Mouse (Mus musculus) limb, embryonic 13.5 days (tissue): ENCODE data around the gene Abcc4. TPM values are rescaled to one million over a fixed set of nuclear protein-coding genes. Genes with fewer than 3 reads are reported as not detected.
A peak's percentile ranks its signal among the peaks of the same experiment; 100 is the strongest.

Experiments
- ATAC-seq: fragments of 200-750 bp; cut with Nextera tagmentation; 2 replicates; pipeline ENCODE4 v1.8.0; 2017; ENCODE audit warnings: low read depth, moderate number of reproducible peaks, moderate TSS enrichment; ENCODE audit not compliant: low FRiP score
- H3K27ac ChIP-seq: fragments of 300-500 bp; sonication (generic); 2 replicates; pipeline ENCODE4 v1.5.1; 2015; ENCODE audit warnings: inconsistent platforms, mild to moderate bottlenecking, moderate library complexity
- H3K27me3 ChIP-seq: fragments of 300-500 bp; sonication (generic); 2 replicates; pipeline ENCODE4 v1.6.1; 2015; ENCODE audit warnings: mild to moderate bottlenecking, inconsistent platforms
- H3K36me3 ChIP-seq: fragments of 300-500 bp; sonication (generic); 2 replicates; pipeline ENCODE4 v1.6.1; 2015; ENCODE audit warnings: inconsistent platforms, mild to moderate bottlenecking, moderate library complexity
- H3K4me1 ChIP-seq: fragments of 300-500 bp; sonication (generic); 2 replicates; pipeline ENCODE4 v1.6.1; 2015; ENCODE audit warnings: inconsistent platforms
- H3K4me2 ChIP-seq: fragments of 300-500 bp; sonication (generic); replicated peaks from 2 replicates; pipeline ENCODE4 v1.6.1; 2015; ENCODE audit warnings: inconsistent platforms, mild to moderate bottlenecking, moderate library complexity
- H3K4me3 ChIP-seq: fragments of 300-500 bp; sonication (generic); 2 replicates; pipeline ENCODE4 v1.5.1; 2015; ENCODE audit warnings: moderate library complexity, mild to moderate bottlenecking, inconsistent platforms
- H3K9ac ChIP-seq: fragments of 300-500 bp; sonication (generic); 2 replicates; pipeline ENCODE4 v1.6.1; 2015; ENCODE audit warnings: mild to moderate bottlenecking, inconsistent platforms
- H3K9me3 ChIP-seq: fragments of 300-500 bp; sonication (generic); 2 replicates; pipeline ENCODE4 v1.6.1; 2016; ENCODE audit warnings: inconsistent platforms
- WGBS: fragments of 180-500 bp; shearing (Covaris S2); methylation state at CpG from one replicate; pipeline ENCODE4 v1.1.7; 2015; 5-methylcytosine and 5-hydroxymethylcytosine counted together
- polyA plus RNA-seq: library from polyadenylated mRNA; unstranded; fragments of >200 nt; fragmentation: Nextera tagmentation; extraction: Ambion mirVana; gene quantifications from 2 replicates; pipeline ENCODE4 v1.2.1, GENCODE M21; 2015

Abcc4 gene
- polyA plus RNA-seq, 1 experiment from 2014 or later: 1.4 TPM

DNA sequence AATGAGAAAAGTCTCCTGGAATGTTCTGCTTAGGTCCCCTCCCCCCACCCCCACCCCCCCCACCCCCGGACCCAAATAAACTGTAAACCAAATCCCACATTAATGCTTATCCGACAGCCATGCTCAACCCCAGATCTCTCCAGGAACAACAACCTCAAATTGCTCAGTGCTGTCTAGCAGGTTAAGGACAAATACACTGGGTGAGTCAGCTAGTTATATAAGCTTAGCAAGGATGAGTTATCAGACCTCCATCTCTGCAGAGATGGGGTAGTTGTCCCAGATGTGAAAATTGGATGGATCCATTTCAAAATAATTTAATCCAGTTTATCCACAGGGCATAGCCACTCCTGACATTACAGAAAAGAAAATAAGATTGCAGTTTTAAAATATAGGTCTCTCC is 210.6 kb downstream of the Abcc4 start:
- Histone ChIP-seq H3K4me1 (peaks cover 4% of the 10 kb centered on the region; the same call in 1 of the 2 replicates), H3K4me3 (no peak overlapping the region), H3K27ac (no peak overlapping the region), H3K4me2 (no peak overlapping the region), H3K9me3 (peaks cover 6% of the 10 kb centered on the region; the same call in 1 of the 2 replicates), H3K9ac (no peak overlapping the region), H3K27me3 (peaks cover 3% of the 10 kb centered on the region; the same call in 1 of the 2 replicates), H3K36me3 (no peaks in the 10 kb centered on the region)
- no peak for ATAC-seq
- WGBS: 60% methylated on average over 2 of the region's 2 CpGs

DNA sequence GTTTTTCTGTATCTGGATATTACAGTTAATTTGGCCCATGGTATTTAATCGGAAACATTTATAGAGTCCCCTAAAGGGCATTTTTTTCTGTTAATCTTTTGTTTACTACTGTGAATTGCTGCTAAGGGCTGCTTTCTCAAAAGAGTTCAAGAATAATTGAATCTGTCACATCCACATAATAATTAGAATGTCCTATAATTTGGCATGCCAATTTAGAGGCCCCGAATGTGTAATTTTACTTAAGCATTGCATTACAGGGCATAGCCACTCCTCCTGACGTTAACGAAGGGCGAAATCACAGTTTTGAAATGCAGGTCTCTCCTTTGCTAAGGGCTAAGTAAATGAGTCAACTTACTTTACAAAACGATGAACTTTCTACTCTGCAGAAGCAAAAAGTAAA is 214.3 kb downstream of the Abcc4 start:
- Histone ChIP-seq H3K27ac (no peak overlapping the region), H3K36me3 (no peaks in the 10 kb centered on the region), H3K9me3 (peaks cover under 1% of the 10 kb centered on the region; the same call in 1 of the 2 replicates), H3K27me3 (peaks cover 9% of the 10 kb centered on the region), H3K4me2 (peak overlapping the region; percentile 14; the same call in 1 of the 2 replicates), H3K4me3 (no peak overlapping the region), H3K4me1 (peaks cover 4% of the 10 kb centered on the region; the same call in 1 of the 2 replicates), H3K9ac (no peak overlapping the region)
- no peak for ATAC-seq
- WGBS: 55% methylated on average over 6 of the region's 6 CpGs

DNA sequence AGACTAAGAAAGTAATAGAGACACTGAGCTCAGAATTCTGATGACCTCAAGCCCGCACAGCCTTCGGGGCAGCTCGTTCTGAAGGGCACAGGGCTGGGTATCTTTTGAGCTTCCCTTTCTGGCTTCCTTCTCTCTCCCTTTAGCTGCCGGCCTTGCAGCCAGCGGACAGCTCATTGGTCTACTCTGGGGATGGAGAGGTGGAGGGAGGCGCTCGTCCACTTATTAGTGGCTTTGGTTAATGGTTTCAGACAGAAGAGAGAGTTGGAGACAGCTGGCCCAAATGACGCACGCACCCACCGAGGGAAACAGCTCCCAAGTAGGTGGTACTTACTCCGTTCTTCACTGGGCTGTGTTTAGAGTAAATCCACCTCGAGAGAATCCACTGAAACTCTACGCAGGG is 214.7 kb downstream of the Abcc4 start:
- Histone ChIP-seq H3K4me1 (peaks cover 4% of the 10 kb centered on the region; the same call in 1 of the 2 replicates), H3K9me3 (no peaks in the 10 kb centered on the region), H3K4me2 (peak overlapping the region; percentile 14; the same call in 1 of the 2 replicates), H3K9ac (no peak overlapping the region), H3K36me3 (no peaks in the 10 kb centered on the region), H3K27ac (no peak overlapping the region), H3K27me3 (peaks cover 9% of the 10 kb centered on the region), H3K4me3 (no peak overlapping the region)
- ATAC-seq: no peak
- WGBS: 28% methylated on average over 13 of the region's 13 CpGs

DNA sequence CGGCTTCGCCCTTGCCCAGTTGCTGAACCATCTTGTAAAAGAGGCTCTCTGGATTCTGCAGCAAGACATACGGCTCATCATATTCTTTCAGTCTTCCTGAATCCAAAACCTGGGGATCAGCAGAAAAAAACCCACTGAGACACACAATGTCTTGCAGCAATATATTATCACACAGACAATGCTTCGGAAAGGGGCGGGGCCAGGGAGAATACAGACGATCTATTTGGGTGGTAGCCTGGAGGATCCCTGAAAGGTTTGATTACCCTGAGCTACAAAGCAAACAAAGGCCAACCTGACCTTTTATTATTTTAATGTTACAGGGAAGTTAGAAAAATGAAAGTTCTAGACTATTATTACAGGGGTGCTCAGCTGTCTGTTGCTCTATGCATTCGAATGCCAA is 215.5 kb downstream of the Abcc4 start:
- WGBS: 79% methylated on average over 7 of the region's 7 CpGs
- H3K4me1 ChIP-seq: peaks cover 4% of the 10 kb centered on the region; the same call in 1 of the 2 replicates
- no peak overlapping the region for H3K27ac ChIP-seq

DNA sequence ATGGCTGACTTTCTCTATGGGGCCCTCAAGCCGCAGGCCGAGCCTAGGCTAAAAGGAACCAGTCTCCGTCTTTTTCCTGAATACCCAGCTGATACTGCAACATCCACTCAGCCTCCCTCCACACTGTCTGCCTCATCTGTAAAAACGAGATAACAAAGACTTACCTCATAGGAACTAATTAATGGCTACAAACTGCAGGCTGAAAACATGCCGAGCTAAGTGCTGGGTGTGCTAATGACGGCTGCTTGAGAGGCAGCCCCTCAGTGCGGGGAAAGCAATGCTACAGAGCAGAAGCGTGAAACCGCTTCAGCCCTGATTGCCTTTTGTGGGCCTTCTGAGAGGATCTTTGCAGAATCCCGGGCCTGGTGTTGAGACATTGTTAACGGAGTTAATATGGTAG is 219.7 kb downstream of the Abcc4 start:
- WGBS: 71% methylated on average over 11 of the region's 11 CpGs
- no peak for ATAC-seq
- Histone ChIP-seq H3K4me3 (no peak overlapping the region), H3K27me3 (peaks cover 9% of the 10 kb centered on the region), H3K36me3 (no peaks in the 10 kb centered on the region), H3K4me2 (no peak overlapping the region), H3K4me1 (peaks cover 3% of the 10 kb centered on the region; the same call in 1 of the 2 replicates), H3K9me3 (no peaks in the 10 kb centered on the region), H3K27ac (no peak overlapping the region), H3K9ac (no peak overlapping the region)

More for the DNA sequence above, 215.5 kb downstream of the Abcc4 start:
- Histone ChIP-seq H3K9ac (no peak overlapping the region), H3K4me2 (no peak overlapping the region), H3K27me3 (peaks cover 9% of the 10 kb centered on the region), H3K36me3 (no peaks in the 10 kb centered on the region), H3K4me3 (no peak overlapping the region), H3K9me3 (no peaks in the 10 kb centered on the region)
- no peak for ATAC-seq

DNA sequence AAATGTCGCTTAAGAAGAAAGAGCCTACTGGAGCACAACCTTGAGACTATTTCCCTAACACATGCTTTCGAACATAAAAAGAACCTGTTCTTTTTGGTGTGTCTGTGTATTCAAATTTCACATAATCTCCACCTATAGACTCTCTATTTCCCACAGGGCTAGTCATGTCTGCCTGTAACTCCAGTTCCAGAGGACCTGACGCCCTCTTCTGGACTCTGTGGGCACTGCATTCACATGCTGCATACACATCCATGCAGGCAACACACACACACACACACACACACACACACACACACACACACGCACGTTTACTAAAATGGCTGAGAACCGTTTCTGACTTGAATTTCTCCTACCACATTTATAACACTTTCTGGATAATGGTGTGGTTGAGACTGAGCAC is 220.4 kb downstream of the Abcc4 start:
- no peaks in the 10 kb centered on the region for H3K36me3 ChIP-seq
- H3K9ac ChIP-seq: no peak overlapping the region
- H3K27me3 ChIP-seq: peaks cover 6% of the 10 kb centered on the region
- no peak overlapping the region for H3K4me2 ChIP-seq
- H3K9me3 ChIP-seq: no peaks in the 10 kb centered on the region
- H3K4me3 ChIP-seq: no peak overlapping the region
- no peaks in the 10 kb centered on the region for H3K4me1 ChIP-seq
- ATAC-seq: no peak
- no peak overlapping the region for H3K27ac ChIP-seq
- 92% methylated on average over 6 of the region's 6 CpGs for WGBS

DNA sequence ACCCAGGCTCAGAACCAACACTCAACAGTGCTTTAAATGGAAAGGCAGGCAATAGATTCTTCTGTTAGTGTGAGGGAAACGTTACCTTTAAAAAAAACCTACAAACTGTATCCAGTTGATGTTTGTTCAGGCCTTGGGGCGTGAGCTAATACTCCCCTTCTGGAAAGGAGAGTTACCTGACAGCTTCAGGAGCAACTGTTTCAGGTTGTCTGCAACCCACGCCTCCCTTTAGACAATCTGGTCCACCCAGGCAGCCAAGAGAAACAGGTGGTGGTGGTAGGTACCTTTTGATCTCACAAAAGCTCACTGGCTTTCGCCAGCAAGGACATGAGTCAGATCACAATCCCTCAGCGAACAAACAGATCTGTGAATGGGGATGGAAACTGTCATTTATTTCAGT is 223.7 kb downstream of the Abcc4 start:
- H3K9ac ChIP-seq: no peak overlapping the region
- no peak overlapping the region for H3K27ac ChIP-seq
- no peaks in the 10 kb centered on the region for H3K9me3 ChIP-seq
- H3K4me1 ChIP-seq: no peaks in the 10 kb centered on the region
- no peaks in the 10 kb centered on the region for H3K36me3 ChIP-seq
- H3K4me2 ChIP-seq: no peak overlapping the region
- 79% methylated on average over 5 of the region's 5 CpGs for WGBS
- 0 out of 2 replicates have a peak, but pooled peaks cover 2% of the 10 kb centered on the region for H3K27me3 ChIP-seq
- H3K4me3 ChIP-seq: no peak overlapping the region
- no peak for ATAC-seq

DNA sequence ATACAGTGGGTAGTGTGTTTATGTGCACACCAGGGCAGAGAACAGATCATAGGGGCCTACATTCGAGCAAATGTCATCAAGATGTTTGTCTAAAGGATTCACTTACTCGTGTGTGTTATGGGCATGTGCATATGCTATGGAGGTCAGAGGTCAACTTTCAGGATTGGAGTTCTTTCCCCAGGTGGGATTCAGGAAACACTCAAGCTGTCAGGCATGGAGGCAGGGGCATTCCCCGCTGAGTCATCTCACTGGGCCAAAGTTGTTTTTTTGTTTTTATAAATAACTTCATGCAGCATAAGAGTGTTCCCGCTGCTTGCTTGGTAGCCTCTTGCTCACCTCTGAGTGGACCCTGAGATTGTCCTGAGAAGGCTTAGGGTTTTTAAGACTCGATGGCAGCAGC is 224.2 kb downstream of the Abcc4 start:
- no peaks in the 10 kb centered on the region for H3K9me3 ChIP-seq
- no peaks in the 10 kb centered on the region for H3K36me3 ChIP-seq
- H3K4me2 ChIP-seq: no peak overlapping the region
- 73% methylated on average over 5 of the region's 5 CpGs for WGBS
- no peak for ATAC-seq
- peaks cover 3% of the 10 kb centered on the region; the same call in 1 of the 2 replicates for H3K27me3 ChIP-seq
- H3K4me3 ChIP-seq: no peak overlapping the region
- no peak overlapping the region for H3K27ac ChIP-seq
- H3K9ac ChIP-seq: no peak overlapping the region
- H3K4me1 ChIP-seq: no peaks in the 10 kb centered on the region

DNA sequence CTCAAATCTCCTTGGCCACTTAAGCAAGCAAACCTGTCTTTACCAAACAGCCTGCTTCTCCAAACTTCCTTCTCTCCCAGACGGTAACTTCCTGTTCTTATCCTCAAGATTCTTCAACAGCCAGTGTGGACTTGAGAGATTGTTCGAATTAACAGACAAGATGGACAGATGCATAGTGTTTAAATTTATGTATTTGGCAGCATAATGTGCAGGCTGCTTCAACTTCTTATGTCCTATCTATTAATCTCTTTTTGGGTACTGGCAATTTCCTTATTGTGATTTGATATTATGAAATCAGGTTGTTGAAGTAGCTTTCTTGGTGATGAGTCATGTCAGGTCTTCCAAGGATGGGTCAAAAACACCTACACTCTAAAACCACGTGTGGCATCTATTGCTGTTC is 229.7 kb downstream of the Abcc4 start:
- Histone ChIP-seq H3K9me3 (peaks cover 3% of the 10 kb centered on the region; the same call in 1 of the 2 replicates), H3K27ac (no peak overlapping the region), H3K4me3 (no peak overlapping the region), H3K27me3 (peaks cover 52% of the 10 kb centered on the region), H3K36me3 (no peaks in the 10 kb centered on the region), H3K4me1 (peaks cover 18% of the 10 kb centered on the region), H3K9ac (no peak overlapping the region), H3K4me2 (no peak overlapping the region)
- 86% methylated on average over 3 of the region's 3 CpGs for WGBS
- no peak for ATAC-seq

DNA sequence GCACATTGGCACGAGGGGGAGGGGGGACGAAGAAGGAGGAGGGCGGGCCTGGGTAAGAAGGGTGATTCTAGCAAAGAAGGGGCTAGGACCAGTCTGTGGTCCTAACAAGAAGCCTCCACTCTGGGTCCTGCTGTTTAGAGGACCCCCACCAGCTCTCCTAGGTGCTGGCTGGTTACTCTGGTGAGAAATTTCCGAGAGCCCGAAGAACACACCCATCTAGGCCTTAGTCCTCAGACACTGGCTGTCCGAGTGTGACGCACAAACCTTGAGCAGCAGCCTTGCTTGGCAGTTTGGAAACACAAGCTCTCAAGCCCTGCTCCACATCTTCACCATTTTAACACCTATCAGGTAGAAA is 230.9 kb downstream of the Abcc4 start:
- Histone ChIP-seq H3K27ac (no peak overlapping the region), H3K9me3 (peaks cover 4% of the 10 kb centered on the region; the same call in 1 of the 2 replicates), H3K4me1 (peaks cover 18% of the 10 kb centered on the region), H3K4me3 (no peak overlapping the region), H3K4me2 (0 out of 2 replicates have a peak overlapping the region, but pooled peaks have one; percentile 14), H3K36me3 (no peaks in the 10 kb centered on the region), H3K9ac (no peak overlapping the region), H3K27me3 (peaks cover 57% of the 10 kb centered on the region)
- WGBS: 47% methylated on average over 7 of the region's 7 CpGs
- no peak for ATAC-seq

DNA sequence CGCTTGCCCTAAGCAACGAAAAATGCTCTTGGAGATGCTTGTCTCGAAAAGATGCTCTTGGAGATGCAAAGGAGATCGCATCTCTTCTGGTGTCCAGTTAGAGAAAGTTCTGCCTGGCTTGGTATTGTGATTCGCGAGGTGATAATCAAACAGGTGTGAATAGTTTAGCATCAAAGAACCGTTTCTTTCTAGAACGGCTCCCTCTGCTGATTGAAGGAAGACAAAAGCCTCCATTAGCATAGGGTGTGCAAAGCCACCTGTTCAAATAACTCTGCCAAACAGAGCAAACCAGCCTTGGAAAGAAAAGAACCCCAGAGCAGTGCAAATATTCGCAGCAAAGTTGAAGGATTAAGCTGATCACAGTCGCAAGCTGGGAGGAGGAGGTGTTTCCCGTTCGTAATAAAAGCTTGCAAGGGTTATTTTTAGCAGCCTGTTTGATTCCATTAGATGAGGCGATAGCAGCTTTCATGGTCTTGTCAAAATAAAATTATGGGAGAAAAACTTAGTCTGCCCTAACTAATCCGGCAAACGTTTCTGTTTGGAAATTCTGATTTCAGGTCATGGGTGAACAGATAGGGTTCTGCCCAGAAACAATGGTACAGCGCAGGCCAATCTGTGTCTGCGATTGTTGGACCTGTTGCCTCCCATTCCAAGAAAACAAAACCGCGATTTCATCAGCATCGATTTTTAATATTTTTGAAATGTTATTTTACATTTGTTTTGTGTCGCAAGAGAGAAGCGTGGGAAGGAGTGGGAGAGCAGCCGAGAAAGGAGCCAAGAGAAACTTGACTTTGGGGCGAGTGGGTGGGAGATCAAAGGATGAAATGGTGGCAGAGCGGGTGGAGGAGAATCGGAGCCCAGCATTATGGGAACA is 231.6 kb downstream of the Abcc4 start:
- Histone ChIP-seq H3K9ac (peak overlapping the region; percentile 67; the same call in 1 of the 2 replicates), H3K27me3 (peaks cover 59% of the 10 kb centered on the region), H3K4me2 (peak overlapping the region; percentile 98), H3K36me3 (no peaks in the 10 kb centered on the region), H3K9me3 (peaks cover 4% of the 10 kb centered on the region; the same call in 1 of the 2 replicates), H3K4me1 (peaks cover 18% of the 10 kb centered on the region), H3K4me3 (peak overlapping the region; percentile 62), H3K27ac (no peak overlapping the region)
- 13% methylated on average over 26 of the region's 26 CpGs for WGBS
- no peak; the same call in 1 of the 2 replicates for ATAC-seq

DNA sequence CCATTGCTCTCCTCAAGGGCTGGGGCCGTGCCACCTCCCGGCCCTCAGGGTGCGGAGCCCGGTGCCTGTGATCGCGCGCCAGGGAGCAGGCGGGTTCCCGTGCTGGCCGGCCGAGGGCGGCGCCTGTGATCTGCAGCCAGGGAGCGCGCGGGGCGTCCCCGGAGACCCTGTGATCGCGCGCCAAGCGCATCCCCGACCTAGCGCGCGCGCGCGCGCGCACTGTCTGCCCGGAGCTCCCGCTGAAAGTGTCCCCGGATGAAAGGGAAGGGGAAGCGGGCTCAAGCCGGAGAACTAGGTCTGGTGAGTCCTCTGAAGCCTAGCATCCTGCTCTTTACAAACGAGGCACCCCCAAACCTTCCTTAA is 232.2 kb downstream of the Abcc4 start:
- Histone ChIP-seq H3K9ac (peak overlapping the region; percentile 67), H3K4me3 (peak overlapping the region; percentile 62), H3K36me3 (no peaks in the 10 kb centered on the region), H3K27me3 (peaks cover 59% of the 10 kb centered on the region), H3K4me2 (peak overlapping the region; percentile 98), H3K9me3 (peaks cover 4% of the 10 kb centered on the region; the same call in 1 of the 2 replicates), H3K27ac (no peak overlapping the region), H3K4me1 (peaks cover 18% of the 10 kb centered on the region)
- under 1% methylated on average over 37 of the region's 37 CpGs for WGBS
- peak; percentile 32; the same call in 1 of the 2 replicates for ATAC-seq
